Mouse (Mus musculus): ENCODE data around the gene Fign.

Gene Fign

GRCm38 (mm10) chr2:64097937-64098617 is at the start of gene Fign:
Gene Fign (minus strand): TSS chr2:64098038.
- DNase-seq (ENCODE audit: low read depth in 2 of 2, low spot score in 2 of 2), result no peak

DNA sequence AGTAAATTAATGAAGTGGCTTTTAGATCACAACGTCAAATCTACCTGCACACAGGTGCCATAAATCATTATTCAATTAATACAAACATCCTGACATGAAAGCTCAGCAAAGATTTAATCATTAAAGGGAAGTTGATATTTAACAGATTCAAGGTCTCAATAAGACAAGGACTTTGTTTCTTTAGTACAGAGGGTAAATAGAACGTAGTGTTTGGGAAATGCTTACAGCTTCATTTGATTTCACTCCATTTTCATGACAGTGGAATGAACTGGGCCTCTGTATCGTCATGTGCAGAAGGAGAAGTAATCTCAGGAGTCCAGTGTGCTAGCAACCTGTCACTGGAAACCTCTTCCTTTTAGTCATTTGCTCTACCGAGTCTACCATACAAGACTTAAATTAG is 35.8 kb upstream of the Fign start:
- no peak for DNase-seq (ENCODE audit: low read depth in 2 of 2, low spot score in 2 of 2)

GRCm38 (mm10) chr2:64120495-64120894 is 22.7 kb upstream of the Fign start:
- DNase-seq (ENCODE audit: low read depth in 2 of 2, low spot score in 2 of 2), result no peak

GRCm38 (mm10) chr2:64116613-64117012 is 18.8 kb upstream of the Fign start:
- no peak for DNase-seq (ENCODE audit: low read depth in 2 of 2, low spot score in 2 of 2)

GRCm38 (mm10) chr2:64111133-64111532 is 13.3 kb upstream of the Fign start:
- DNase-seq (ENCODE audit: low read depth in 2 of 2, low spot score in 2 of 2), result no peak

DNA sequence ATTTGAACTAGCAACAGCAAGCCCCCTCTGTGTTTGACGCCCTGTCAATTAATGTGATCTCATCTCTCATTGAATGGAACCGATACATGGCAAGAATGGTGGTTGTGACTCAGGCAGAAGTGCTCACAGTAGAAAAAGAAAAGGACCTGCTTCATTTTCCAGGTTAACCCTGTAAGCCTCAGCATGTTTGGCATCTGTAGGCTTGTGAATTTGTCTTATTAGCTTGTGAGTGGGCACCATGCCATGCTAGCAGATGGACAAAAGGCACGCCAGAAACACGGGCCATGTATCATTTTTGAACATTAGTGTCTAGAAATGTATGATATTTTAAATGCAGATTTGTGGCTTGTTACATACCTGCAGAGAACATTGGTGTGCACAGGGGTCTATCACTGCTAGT is 12.0 kb upstream of the Fign start:
- DNase-seq (ENCODE audit: low read depth in 2 of 2, low spot score in 2 of 2), result no peak

DNA sequence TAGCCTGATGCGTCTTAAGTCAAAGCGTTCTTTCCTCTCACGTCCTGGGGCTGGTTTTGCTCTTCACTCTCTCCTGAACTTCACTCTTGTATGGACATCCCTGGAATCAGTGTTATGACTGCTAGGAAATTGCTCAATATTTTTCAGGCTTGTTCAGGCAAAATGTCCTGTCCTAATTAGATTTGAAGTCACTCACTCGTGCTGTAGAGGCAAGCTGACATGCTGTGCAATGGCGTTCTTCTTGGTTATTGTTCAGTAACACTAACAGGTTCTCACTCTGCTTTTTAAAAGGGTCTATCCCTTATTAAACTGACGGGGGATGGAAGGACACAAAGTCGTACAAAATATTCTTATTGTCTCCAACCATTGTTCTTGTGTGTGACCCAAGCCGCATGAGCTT is 10.2 kb upstream of the Fign start:
- DNase-seq (ENCODE audit: low read depth in 2 of 2, low spot score in 2 of 2), result no peak

- DNase-seq (ENCODE audit: low read depth in 2 of 2, low spot score in 2 of 2), result no peak
Measured at GRCm38 (mm10) chr2:64098618-64099320, 931 bp upstream of the Fign start.

- no peak for DNase-seq (ENCODE audit: low read depth in 2 of 2, low spot score in 2 of 2)
Measured at GRCm38 (mm10) chr2:64096721-64097411, 972 bp downstream of the Fign start.

GRCm38 (mm10) chr2:64096176-64096575 is 1.7 kb downstream of the Fign start:
- DNase-seq (ENCODE audit: low read depth in 2 of 2, low spot score in 2 of 2), result no peak

DNA sequence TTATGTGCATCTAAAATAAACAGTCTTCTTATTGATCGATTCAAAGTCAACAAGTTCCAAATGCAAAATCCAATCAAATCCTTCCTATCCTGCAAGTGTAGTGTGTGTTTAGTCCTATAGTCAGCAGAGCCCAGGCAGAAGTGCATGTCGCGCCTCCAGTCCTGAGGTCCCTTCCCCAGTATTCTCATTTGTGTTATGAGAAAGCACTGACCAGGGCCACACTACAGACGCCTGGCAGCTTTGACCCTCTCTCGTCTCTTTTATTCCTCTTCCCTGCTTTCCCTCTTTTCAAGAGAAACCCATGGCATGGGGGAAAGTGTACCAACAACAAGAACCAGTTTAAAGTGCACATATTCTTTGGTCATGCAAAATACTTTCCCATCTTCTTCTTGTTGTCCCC is 2.3 kb downstream of the Fign start:
- no peak for DNase-seq (ENCODE audit: low read depth in 2 of 2, low spot score in 2 of 2)

DNA sequence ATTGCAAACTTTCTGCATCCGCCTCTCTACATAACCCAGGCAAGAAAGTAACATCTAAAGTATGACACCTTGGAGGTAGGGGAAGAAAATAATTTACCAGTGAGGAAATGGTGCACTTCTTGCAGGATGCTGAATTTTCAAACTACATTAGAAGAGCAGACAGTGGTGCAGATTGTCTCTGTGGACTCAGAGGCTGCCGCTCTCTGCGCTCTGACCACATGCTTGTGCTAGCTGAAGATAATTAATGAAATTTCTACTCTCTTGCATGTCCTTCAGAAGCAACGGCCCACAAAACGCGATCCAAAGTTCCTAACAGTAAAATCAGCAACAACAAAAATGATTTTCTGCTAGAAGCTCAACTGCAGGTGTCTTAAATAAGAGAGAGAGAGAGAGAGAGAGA is 4.8 kb downstream of the Fign start:
- DNase-seq (ENCODE audit: low read depth in 2 of 2, low spot score in 2 of 2), result no peak

- DNase-seq (ENCODE audit: low read depth in 2 of 2, low spot score in 2 of 2), result no peak
Measured at GRCm38 (mm10) chr2:64083853-64084427, 13.9 kb downstream of the Fign start.

- no peak for DNase-seq (ENCODE audit: low read depth in 2 of 2, low spot score in 2 of 2)
Measured at GRCm38 (mm10) chr2:64079765-64080164, 18.1 kb downstream of the Fign start.

GRCm38 (mm10) chr2:64078551-64078950 is 19.3 kb downstream of the Fign start:
- no peak for DNase-seq (ENCODE audit: low read depth in 2 of 2, low spot score in 2 of 2)

DNA sequence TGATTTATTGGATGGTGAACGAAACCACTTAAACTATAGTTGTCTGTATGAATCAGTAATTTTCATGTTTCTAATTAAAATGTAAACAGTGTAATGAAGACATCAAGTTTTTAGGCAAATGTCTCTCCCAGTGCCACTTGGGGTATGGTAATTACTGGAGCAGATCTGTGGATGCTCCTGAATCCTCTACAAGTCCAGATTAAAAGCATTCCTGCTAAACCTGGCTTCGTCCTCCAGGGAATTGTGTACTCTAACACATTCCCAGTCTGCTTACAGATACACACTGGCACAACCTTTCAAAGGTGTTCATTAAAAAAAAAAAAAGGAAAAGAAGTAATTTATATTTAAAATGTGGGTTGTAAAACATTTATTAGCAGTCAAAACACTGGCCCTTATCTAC is 20.0 kb downstream of the Fign start:
- no peak for DNase-seq (ENCODE audit: low read depth in 2 of 2, low spot score in 2 of 2)

DNA sequence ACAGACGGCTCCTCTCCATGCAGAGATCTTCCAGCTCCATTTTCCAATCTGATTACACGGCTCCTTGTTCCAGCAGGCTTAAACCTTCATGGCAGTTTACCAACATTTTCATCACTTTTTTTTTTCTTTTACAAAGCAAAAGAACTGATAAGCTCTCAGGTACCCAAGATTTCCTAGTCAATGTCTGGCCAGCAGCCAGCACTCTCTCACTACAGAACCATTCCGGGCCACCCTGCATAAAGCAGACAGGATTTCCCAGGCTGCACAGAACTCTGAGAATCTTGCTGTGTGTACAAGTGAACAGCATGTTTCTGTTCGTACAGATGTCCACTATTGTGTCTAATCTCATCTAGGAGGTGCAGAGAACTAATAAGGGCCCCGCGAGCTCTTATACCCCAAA is 22.0 kb downstream of the Fign start:
- DNase-seq (ENCODE audit: low read depth in 2 of 2, low spot score in 2 of 2), result no peak

GRCm38 (mm10) chr2:64074602-64075389 is 23.0 kb downstream of the Fign start:
- no peak for DNase-seq (ENCODE audit: low read depth in 2 of 2, low spot score in 2 of 2)

- DNase-seq (ENCODE audit: low read depth in 2 of 2, low spot score in 2 of 2), result no peak
Measured at GRCm38 (mm10) chr2:64072158-64072557, 25.7 kb downstream of the Fign start.

DNA sequence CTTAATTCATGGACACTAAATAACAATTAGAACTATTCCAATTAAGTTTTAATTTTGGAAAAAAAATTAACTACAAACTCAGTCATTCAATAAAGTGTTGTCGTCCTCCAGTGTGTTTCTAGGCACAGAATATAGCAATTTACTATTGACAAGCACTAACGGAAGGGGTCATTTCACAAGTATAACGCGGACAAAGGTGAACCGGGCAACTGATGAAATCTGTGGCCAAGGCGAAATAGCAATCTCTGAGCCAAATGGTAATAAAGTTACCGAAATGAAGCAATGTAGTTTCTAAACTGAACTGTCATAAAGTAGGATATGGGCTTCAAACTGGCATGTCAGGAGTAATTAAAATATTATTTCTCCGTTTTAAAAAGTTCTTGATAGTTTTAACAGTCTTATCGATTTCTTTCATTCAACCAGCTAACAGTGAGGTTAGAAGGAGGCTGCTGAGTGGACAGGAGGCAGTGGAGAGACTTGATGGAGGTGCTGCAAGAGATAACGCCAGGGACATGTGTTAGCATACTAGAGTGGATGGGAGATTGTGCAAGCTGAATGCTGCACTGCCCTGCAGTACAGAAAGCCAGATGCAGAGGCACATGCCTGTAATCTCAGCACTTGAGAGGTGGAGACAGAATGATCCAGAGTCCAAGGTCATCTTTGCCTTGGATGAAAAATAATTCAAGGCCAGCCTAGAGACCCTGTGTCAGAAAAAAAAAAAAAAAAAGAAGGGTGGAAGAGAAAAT is 27.7 kb downstream of the Fign start:
- DNase-seq (ENCODE audit: low read depth in 2 of 2, low spot score in 2 of 2), result no peak

Measured in CD8-positive naive resting alpha-beta T cell, adult 2 months (primary cell).